Mouse (Mus musculus) adrenal gland, adult 18-20 months (tissue): ENCODE measurements at regions not wholly inside any gene's neighbourhood (a gene's known extent, or its start where the extent isn't known, plus 50 kb on each side); places are given as distances from the start of the nearest gene placed in this dataset.
"Not testable (repeated sequence)": the region's sequence is repeated elsewhere in the genome, so short reads cannot be mapped to it uniquely, and the experiment has no call there.

Experiments
- DNase-seq, 2 experiments: peaks; one replicate each; pipeline ENCODE4 v3.0.0; 2021 to 2022; ENCODE audit warnings: low spot score in 2 of 2

DNA sequence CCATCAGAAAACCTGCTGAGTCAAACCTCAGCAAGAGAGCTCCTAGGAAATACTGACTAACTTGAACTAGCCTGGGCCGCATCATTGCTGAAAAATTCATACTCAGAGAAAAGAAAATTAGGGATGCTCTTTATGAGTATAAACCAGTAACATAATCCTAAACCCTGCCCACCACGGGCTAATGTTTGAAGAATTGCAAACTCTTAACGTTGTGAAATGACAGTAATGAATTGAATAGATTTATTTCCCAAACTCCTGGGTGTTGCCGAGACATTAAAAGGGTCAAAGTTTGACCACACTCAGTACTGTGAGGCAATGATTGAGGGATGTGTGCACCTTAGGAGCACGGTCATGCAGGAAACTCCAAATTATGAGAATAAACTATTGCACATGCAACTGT, 125.3 kb downstream of the Gipc2 start:
- no peak for DNase-seq

DNA sequence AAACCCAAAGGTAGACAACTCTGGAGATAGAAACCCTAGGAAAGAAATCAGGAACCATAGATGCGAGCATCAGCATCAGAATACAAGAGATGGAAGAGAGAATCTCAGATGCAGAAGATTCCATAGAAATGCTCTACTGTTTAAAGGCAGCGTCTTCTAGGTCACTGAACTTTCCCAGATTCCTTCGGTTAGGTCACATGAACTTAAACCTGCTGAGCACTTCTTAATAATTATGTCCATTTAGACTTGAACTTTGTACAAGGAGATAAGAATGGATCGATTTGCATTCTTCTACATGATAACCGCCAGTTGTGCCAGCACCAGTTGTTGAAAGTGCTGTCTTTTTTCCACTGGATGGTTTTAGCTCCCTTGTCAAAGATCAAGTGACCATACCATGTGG, 129.2 kb downstream of the Gipc2 start:
- DNase-seq = not testable (repeated sequence)

DNA sequence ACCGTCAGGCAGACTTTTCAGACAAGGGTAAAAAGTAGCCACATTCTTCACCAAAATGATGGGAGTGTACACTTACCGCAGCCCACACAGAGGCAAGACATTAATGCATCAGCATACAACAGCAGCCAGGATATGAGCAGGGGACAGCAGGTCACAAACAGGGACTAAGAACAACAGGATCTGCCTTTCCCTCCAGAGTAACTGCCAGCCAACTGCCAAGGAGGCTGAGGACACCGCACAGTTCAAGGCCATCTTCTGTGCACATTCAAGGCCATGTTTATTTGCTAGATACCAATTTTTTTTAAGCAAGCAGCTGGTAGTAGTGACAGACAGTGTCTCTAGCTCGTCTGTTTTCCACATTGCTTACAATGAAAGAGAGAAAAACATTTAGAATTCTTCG, 130.6 kb downstream of the Gipc2 start:
- DNase-seq = no peak

DNA sequence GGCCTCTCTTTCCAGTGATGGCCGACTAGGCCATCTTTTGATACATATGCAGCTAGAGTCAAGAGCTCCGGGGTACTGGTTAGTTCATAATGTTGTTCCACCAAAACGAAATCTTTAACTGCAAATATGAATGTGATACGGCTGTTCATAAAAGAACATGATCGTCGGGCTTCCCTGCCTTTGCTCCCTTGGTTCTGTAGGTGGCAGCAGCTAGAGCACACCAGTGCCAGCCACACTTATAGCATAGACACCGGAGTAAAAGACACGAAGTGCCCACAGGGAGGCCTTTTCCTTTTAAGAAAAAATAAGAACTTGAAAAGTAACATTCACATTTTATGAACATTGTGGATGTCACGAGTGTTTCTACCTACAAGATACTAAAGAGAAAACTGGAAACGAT, 131.3 kb downstream of the Gipc2 start:
- DNase-seq = no peak

DNA sequence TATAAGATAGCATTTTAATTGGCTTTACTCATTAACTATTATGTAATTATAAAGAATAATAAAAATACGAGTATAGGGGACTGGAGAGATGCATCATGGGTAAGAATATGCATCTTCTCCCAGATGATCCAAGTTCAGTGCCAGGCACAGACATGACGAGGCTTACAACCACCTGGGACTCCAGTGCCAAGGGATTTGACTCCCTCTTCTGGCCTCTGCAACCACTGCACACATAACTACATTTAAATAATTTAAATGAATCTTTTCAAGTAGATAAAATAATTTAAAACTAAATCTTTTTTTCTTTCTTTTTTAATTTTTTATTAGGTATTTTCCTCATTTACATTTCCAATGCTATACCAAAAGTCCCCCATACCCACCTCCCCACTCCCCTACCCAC, 131.8 kb downstream of the Gipc2 start:
- no peak for DNase-seq

- DNase-seq = no peak
These were observed 133.2 kb downstream of the Gipc2 start for GRCm38 (mm10) chr3:152032663-152033318.

GRCm38 (mm10) chr3:152028695-152029094, 137.3 kb downstream of the Gipc2 start:
- DNase-seq = no peak

GRCm38 (mm10) chr3:152026034-152026433, 140.0 kb downstream of the Gipc2 start:
- DNase-seq = no peak

DNA sequence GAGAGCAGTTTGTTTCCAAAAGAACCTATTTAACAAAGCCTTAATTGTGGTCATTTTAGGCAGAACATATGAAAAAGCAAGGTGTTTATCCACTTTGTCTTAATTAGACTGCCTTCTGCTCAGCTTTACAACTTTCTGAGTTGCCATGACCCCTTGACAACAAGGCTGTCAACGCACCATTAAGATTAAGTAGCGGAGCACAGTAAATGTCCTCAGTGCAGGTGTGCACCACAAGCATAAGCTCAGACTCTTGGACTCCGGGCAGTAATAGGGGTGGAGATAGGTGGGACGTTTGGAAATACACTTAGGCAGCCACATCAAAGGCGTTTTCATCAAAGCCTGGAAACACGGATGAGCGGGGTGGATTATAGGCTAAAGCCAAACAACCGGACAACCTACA, 140.9 kb downstream of the Gipc2 start:
- no peak for DNase-seq

DNA sequence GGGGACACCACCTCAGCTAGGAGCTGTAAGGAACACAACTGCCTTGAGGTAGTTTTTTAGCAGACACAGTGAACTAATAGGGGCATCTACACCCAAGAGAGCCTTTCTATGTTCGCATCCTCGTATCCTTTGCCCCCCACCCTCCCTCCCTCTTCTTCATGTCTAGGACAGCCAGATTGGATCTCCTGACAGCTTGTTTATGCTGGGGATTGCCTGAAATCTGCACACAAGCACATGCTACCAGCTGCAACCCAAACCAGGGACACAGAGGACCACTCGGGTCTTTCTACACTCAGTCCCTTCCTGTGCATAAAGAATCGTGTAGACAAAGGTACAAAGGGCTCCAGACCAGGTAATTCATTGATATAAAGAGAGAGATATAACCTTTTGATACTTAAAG, 159.3 kb downstream of the Gipc2 start:
- DNase-seq = no peak

- DNase-seq = no peak
These were observed 160.5 kb downstream of the Gipc2 start for GRCm38 (mm10) chr3:152005366-152006025.

DNA sequence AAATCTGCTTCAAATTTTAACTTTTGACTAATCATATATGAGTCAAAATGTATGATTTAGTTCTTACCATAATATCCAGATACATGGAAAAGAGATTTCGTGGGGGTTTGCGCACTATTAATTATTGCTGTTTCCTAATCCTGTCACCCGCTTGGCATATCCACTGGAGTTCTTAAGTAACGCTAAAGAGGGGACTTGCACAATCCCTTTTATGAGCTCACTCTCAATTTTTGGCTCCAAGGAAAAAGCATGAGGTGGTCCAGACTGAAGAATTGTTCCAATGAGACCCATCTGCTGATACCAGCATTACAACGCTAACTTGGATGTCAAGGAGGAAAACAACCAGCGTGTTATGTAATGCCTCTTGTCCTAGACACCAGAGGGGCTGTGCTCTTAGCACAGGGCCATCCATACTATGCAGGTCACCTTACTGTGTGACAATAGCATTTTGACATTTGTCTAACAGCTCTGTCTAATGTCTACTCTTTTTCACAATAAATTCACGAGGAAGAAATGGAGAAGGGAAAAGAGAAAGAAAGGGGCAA, 161.5 kb downstream of the Gipc2 start:
- no peak for DNase-seq

GRCm38 (mm10) chr3:151997534-151998107, 160.2 kb upstream of the Ptgfr start:
- no peak for DNase-seq

DNA sequence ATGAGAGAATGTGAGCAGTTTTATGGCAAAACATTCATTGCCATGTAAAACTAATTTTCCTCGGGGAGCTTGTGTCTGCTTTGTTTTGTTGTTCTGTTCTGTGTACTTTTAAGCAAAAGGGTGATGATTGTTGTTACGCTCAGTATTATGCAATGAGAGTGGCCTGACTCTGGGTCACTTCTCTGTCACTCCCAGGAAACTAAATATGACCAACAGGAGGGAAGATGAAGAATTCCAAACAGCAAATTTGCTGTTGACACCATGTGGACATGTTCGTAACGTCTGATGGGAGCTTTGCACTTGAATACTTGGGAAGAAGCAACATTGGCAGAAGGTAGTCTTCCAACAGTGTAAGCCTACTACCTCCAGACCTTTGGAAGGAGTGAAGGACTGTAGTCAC, 159.7 kb upstream of the Ptgfr start:
- DNase-seq = no peak

- no peak for DNase-seq
These were observed 150.8 kb upstream of the Ptgfr start for GRCm38 (mm10) chr3:151988221-151988620.

DNA sequence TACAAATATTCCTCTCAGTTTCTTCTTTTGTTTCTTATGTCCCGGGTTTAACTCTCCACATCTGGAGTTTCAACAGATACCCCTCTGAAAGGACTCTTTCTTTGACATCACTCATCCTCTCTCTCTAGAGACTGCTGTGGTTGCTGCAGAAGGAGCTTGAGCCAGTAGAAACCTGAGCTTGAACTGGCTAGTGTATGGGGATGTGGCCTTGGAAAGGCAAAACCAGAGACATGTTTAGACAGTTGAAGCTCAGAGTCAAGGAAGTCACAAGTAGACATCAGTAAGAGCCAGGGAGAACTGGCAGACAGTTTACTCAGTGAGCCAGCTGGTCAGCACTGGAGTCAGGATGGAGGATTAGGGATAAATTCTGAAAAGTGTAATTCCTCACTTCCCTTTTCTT, 140.7 kb upstream of the Ptgfr start:
- DNase-seq = no peak

GRCm38 (mm10) chr3:151977651-151978050, 140.2 kb upstream of the Ptgfr start:
- DNase-seq = no peak

- no peak for DNase-seq
These were observed 112.4 kb upstream of the Ptgfr start for GRCm38 (mm10) chr3:151949865-151950264.

DNA sequence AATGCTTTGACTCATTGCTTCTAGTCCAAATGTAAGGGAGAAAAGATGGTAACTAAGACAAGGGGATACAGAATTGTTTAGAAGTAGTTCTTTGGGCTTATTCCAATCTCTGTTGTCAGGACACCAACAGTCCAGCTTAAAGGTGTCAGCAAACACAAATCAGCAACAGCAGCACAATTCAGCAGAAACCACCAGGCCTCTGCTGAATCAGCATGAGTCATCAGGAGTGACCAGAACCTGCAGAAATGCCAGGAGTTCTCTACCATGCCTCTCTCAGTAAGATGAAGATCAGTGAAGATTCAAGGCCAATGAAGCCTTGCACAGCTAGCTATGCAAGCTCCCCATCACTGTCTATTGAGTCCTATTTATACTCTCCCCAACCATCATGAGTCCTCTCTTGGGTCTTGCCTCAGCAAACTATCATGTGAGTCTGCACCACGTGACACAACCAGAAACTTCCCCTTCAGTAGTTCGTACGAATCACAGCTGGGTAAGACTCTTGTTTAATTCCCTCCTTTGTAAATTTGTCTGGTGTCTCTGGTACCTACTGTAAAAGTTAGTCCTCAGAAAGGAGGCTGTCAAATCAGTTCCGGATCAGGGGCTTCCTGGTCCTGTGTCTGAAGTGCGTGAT, 110.7 kb upstream of the Ptgfr start:
- no peak for DNase-seq

DNA sequence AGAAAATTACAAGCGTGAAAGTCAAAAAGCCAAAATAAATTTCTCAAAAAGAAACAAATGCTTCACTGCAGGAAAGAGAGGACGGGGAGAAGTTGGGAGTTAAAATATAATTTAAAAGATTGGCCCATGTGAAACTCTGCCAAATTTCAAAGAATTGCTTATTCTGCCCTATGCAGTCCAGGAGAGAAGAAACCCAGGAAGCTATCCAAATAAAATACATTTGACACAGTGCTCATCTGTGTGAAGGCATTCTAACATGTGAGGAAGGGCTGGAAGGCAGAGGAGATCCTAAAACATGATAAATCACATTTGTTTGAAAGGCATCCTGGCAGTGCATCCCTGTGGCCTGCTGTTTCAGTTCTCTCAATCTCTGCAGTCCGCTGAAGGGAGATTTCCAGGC, 108.5 kb upstream of the Ptgfr start:
- no peak for DNase-seq

- no peak for DNase-seq
These were observed 106.1 kb upstream of the Ptgfr start for GRCm38 (mm10) chr3:151943542-151943941.

DNA sequence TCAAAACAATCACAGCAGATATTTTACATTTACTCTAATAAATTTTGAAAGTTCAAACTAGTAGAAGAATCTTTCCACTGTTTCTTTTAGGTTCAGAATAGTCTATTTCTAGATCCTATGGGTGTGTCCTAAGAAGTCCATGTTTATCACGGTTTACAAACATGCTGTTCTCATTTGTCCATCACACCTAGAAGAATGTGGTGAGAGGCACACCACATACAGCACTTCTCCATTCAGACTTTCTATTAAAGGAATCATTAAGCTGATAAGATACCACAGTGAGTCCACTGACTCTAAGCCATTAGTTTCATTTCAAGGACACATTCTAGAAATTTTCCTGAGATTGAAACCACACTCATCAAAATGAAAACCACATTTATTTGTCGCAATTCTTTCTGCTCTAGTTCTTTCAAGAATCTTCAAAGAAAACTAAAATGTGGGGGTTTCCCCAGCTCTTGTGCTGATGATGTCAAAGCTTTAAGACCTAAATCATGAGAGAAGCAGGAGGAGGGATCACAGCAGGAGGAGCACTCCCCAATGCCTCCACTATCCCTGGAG, 101.1 kb upstream of the Ptgfr start:
- no peak for DNase-seq
